Mouse (Mus musculus): Measurements from ENCODE around the gene Dnttip1.

DNA sequence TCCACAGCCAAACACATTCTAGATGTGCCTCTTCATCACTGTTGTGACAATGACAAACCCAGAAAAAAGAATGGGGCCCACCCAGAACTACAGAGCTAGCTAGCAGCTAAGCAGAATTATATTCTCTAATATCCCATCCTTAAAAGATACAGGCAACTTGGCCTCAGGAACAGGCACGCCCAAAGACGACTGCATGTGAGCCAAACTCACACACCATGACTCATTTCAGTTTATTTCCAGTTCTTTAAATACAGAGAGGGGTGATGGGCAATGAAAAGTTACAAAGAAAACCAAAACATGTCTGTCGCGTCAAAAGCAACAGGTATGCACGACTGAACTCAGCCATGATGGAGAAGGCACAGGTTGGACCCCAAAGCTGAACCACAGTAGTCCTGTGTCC lies 10.3 kb upstream of the Dnttip1 start:
- TF ChIP-seq CTCF (IDR thresholded peaks at IDR 0.05; ENCODE audit: extremely low read depth, insufficient read depth, low read length) (no peak), POLR2A (IDR thresholded peaks at IDR 0.05; ENCODE audit: extremely low read depth, insufficient read depth, low read length) (no peak)

All from cortical plate, adult 2 months (tissue).